Mouse (Mus musculus): ENCODE results near the gene Nags. TPM values are rescaled to one million over a fixed set of nuclear protein-coding genes. Genes with fewer than 3 reads are reported as not detected.

Nags gene
- polyA plus RNA-seq, 1 experiment from 2014 or later, result 0.46 TPM

GRCm38 (mm10) chr11:102159781-102160180 lies 14.5 kb downstream of the Nags start:
- H3K27me3 ChIP-seq, result no peaks in the 10 kb centered on the region
- no peak overlapping the region for H3K4me3 ChIP-seq
- no peaks in the 10 kb centered on the region for H3K9me3 ChIP-seq
- peaks cover 37% of the 10 kb centered on the region for H3K36me3 ChIP-seq
- no peak overlapping the region for H3K27ac ChIP-seq
- no peak overlapping the region for H3K4me2 ChIP-seq
- no peak for ATAC-seq (ENCODE audit: borderline replicate concordance, extremely low read depth, low FRiP score, low TSS enrichment)
- H3K9ac ChIP-seq, result no peak overlapping the region
- H3K4me1 ChIP-seq, result peaks cover 8% of the 10 kb centered on the region
- WGBS, result 69% methylated on average over 5 of the region's 5 CpGs

- Histone ChIP-seq H3K27ac (no peak overlapping the region), H3K9me3 (no peaks in the 10 kb centered on the region), H3K4me3 (no peak overlapping the region), H3K9ac (no peak overlapping the region), H3K4me2 (no peak overlapping the region), H3K27me3 (no peaks in the 10 kb centered on the region), H3K4me1 (no peaks in the 10 kb centered on the region), H3K36me3 (peaks cover 83% of the 10 kb centered on the region)
- ATAC-seq (ENCODE audit: borderline replicate concordance, extremely low read depth, low FRiP score, low TSS enrichment), result no peak
- WGBS, result 56% methylated on average over 6 of the region's 6 CpGs
Measured at GRCm38 (mm10) chr11:102165971-102166722, 20.8 kb downstream of the Nags start.

- peaks cover 73% of the 10 kb centered on the region for H3K36me3 ChIP-seq
Measured at GRCm38 (mm10) chr11:102167539-102167938, 22.2 kb downstream of the Nags start.

GRCm38 (mm10) chr11:102168689-102169088 lies 23.4 kb downstream of the Nags start:
- no peak for ATAC-seq (ENCODE audit: borderline replicate concordance, extremely low read depth, low FRiP score, low TSS enrichment)
- Histone ChIP-seq H3K36me3 (peaks cover 67% of the 10 kb centered on the region), H3K9ac (no peak overlapping the region)

More at GRCm38 (mm10) chr11:102167539-102167938, 22.2 kb downstream of the Nags start:
- 87% methylated on average over 5 of the region's 5 CpGs for WGBS
- H3K9ac ChIP-seq, result no peak overlapping the region
- H3K4me3 ChIP-seq, result no peak overlapping the region
- no peaks in the 10 kb centered on the region for H3K9me3 ChIP-seq
- H3K4me2 ChIP-seq, result no peak overlapping the region
- H3K27me3 ChIP-seq, result no peaks in the 10 kb centered on the region
- H3K27ac ChIP-seq, result no peak overlapping the region
- H3K4me1 ChIP-seq, result no peaks in the 10 kb centered on the region
- ATAC-seq (ENCODE audit: borderline replicate concordance, extremely low read depth, low FRiP score, low TSS enrichment), result no peak

GRCm38 (mm10) chr11:102179836-102180235 lies 34.5 kb downstream of the Nags start:
- no peaks in the 10 kb centered on the region for H3K27me3 ChIP-seq
- peaks cover 13% of the 10 kb centered on the region for H3K4me1 ChIP-seq
- H3K4me3 ChIP-seq, result no peak overlapping the region
- H3K36me3 ChIP-seq, result peaks cover 65% of the 10 kb centered on the region
- ATAC-seq (ENCODE audit: borderline replicate concordance, extremely low read depth, low FRiP score, low TSS enrichment), result no peak
- H3K9ac ChIP-seq, result no peak overlapping the region
- H3K4me2 ChIP-seq, result no peak overlapping the region
- no peaks in the 10 kb centered on the region for H3K9me3 ChIP-seq
- no peak overlapping the region for H3K27ac ChIP-seq

More at GRCm38 (mm10) chr11:102168689-102169088, 23.4 kb downstream of the Nags start:
- H3K9me3 ChIP-seq, result no peaks in the 10 kb centered on the region
- H3K4me1 ChIP-seq, result no peaks in the 10 kb centered on the region
- H3K27ac ChIP-seq, result no peak overlapping the region
- 81% methylated on average over 5 of the region's 5 CpGs for WGBS
- H3K4me2 ChIP-seq, result no peak overlapping the region
- H3K27me3 ChIP-seq, result no peaks in the 10 kb centered on the region
- no peak overlapping the region for H3K4me3 ChIP-seq

- peaks cover 27% of the 10 kb centered on the region for H3K4me1 ChIP-seq
- no peak for ATAC-seq (ENCODE audit: borderline replicate concordance, extremely low read depth, low FRiP score, low TSS enrichment)
- H3K9ac ChIP-seq, result peak overlapping the region; percentile 95
- no peaks in the 10 kb centered on the region for H3K9me3 ChIP-seq
- WGBS, result 2% methylated on average over 7 of the region's 7 CpGs
- no peaks in the 10 kb centered on the region for H3K27me3 ChIP-seq
- H3K4me2 ChIP-seq, result peak overlapping the region; percentile 77
- H3K36me3 ChIP-seq, result peaks cover 34% of the 10 kb centered on the region
- peak overlapping the region; percentile 92 for H3K27ac ChIP-seq
- peak overlapping the region; percentile 92 for H3K4me3 ChIP-seq
Measured at GRCm38 (mm10) chr11:102184253-102184645, 38.9 kb downstream of the Nags start.

- Histone ChIP-seq H3K9me3 (no peaks in the 10 kb centered on the region), H3K4me2 (peak within 1 kb of the TSS; percentile 77)
Measured at GRCm38 (mm10) chr11:102184646-102185495, 39.6 kb downstream of the Nags start, which contains the start of gene Lsm12. TSS of gene Lsm12 (minus strand) at chr11:102185296.

GRCm38 (mm10) chr11:102185677-102186076 lies 40.4 kb downstream of the Nags start:
- H3K27ac ChIP-seq, result peak overlapping the region; percentile 92
- ATAC-seq (ENCODE audit: borderline replicate concordance, extremely low read depth, low FRiP score, low TSS enrichment), result no peak
- H3K4me1 ChIP-seq, result peaks cover 36% of the 10 kb centered on the region
- H3K9me3 ChIP-seq, result no peaks in the 10 kb centered on the region
- peak overlapping the region; percentile 77 for H3K4me2 ChIP-seq
- H3K36me3 ChIP-seq, result peaks cover 20% of the 10 kb centered on the region
- peak overlapping the region; percentile 95 for H3K9ac ChIP-seq
- H3K27me3 ChIP-seq, result no peaks in the 10 kb centered on the region
- H3K4me3 ChIP-seq, result peak overlapping the region; percentile 92
- WGBS, result 42% methylated on average over 3 of the region's 3 CpGs

More at GRCm38 (mm10) chr11:102184646-102185495, 39.6 kb downstream of the Nags start, which contains the start of gene Lsm12:
- H3K9ac ChIP-seq, result peak within 1 kb of the TSS; percentile 95
- H3K27me3 ChIP-seq, result no peaks in the 10 kb centered on the region
- peak within 1 kb of the TSS; percentile 92 for H3K4me3 ChIP-seq
- WGBS, result under 1% methylated on average over 59 of the region's 70 CpGs
- peaks cover 28% of the 10 kb centered on the region for H3K36me3 ChIP-seq
- peaks cover 29% of the 10 kb centered on the region for H3K4me1 ChIP-seq
- peak within 1 kb of the TSS; percentile 92 for H3K27ac ChIP-seq
- ATAC-seq (ENCODE audit: borderline replicate concordance, extremely low read depth, low FRiP score, low TSS enrichment), result peak; percentile 86

- peak overlapping the region; percentile 77; the same call in 1 of the 2 replicates for H3K4me2 ChIP-seq
- WGBS, result 68% methylated on average over 1 of the region's 1 CpGs
Measured at GRCm38 (mm10) chr11:102186235-102186634, 40.9 kb downstream of the Nags start.

GRCm38 (mm10) chr11:102188980-102189379 lies 43.7 kb downstream of the Nags start:
- Histone ChIP-seq H3K36me3 (peaks cover 9% of the 10 kb centered on the region; the same call in 1 of the 2 replicates), H3K9me3 (no peaks in the 10 kb centered on the region), H3K4me1 (peaks cover 34% of the 10 kb centered on the region), H3K4me3 (peak overlapping the region; percentile 75), H3K9ac (peak overlapping the region; percentile 71; the same call in 1 of the 2 replicates), H3K27me3 (no peaks in the 10 kb centered on the region), H3K4me2 (peak overlapping the region; percentile 86), H3K27ac (no peak overlapping the region)
- no peak for ATAC-seq (ENCODE audit: borderline replicate concordance, extremely low read depth, low FRiP score, low TSS enrichment)
- 47% methylated on average over 6 of the region's 6 CpGs for WGBS

More at GRCm38 (mm10) chr11:102186235-102186634, 40.9 kb downstream of the Nags start:
- no peak for ATAC-seq (ENCODE audit: borderline replicate concordance, extremely low read depth, low FRiP score, low TSS enrichment)
- no peaks in the 10 kb centered on the region for H3K9me3 ChIP-seq
- H3K4me3 ChIP-seq, result no peak overlapping the region
- H3K9ac ChIP-seq, result no peak overlapping the region
- peaks cover 42% of the 10 kb centered on the region for H3K4me1 ChIP-seq
- H3K36me3 ChIP-seq, result peaks cover 15% of the 10 kb centered on the region
- no peak overlapping the region for H3K27ac ChIP-seq
- H3K27me3 ChIP-seq, result no peaks in the 10 kb centered on the region

GRCm38 (mm10) chr11:102189461-102190436 lies 44.4 kb downstream of the Nags start, which contains the start of gene G6pc3:
TSS of gene G6pc3 (plus strand) at chr11:102189620.
- Histone ChIP-seq H3K36me3 (peaks cover 17% of the 10 kb centered on the region; the same call in 1 of the 2 replicates), H3K27ac (peak within 1 kb of the TSS; percentile 70), H3K9me3 (no peaks in the 10 kb centered on the region), H3K27me3 (no peaks in the 10 kb centered on the region), H3K4me1 (peaks cover 30% of the 10 kb centered on the region), H3K9ac (peak within 1 kb of the TSS; percentile 71), H3K4me2 (peak within 1 kb of the TSS; percentile 86), H3K4me3 (peak within 1 kb of the TSS; percentile 75)
- WGBS, result under 1% methylated on average over 45 of the region's 50 CpGs
- peak; percentile 78 for ATAC-seq (ENCODE audit: borderline replicate concordance, extremely low read depth, low FRiP score, low TSS enrichment)
